Mouse (Mus musculus): Measurements from ENCODE around the gene Rnd3. TPM values are rescaled to one million over a fixed set of nuclear protein-coding genes. Genes with fewer than 3 reads are reported as not detected.

The Rnd3 gene
- polyA plus RNA-seq, 1 experiment, result 1.3 TPM

GRCm38 (mm10) chr2:51128090-51128489, 20.8 kb downstream of the Rnd3 start:
- Histone ChIP-seq H3K27me3 (ENCODE audit: control insufficient read depth, insufficient read depth, low read length) (no peaks in the 10 kb centered on the region), H3K4me1 (ENCODE audit: control insufficient read depth, insufficient read depth, low read length) (no peaks in the 10 kb centered on the region; the same call in 1 of the 2 replicates), H3K36me3 (ENCODE audit: control insufficient read depth, insufficient read depth, low read length) (no peaks in the 10 kb centered on the region), H3K4me3 (ENCODE audit: control insufficient read depth, low read depth, low read length) (no peak overlapping the region), H3K27ac (ENCODE audit: control insufficient read depth, insufficient read depth, low read depth, low read length) (no peak overlapping the region)
- TF ChIP-seq POLR2A (IDR thresholded peaks at IDR 0.05; ENCODE audit: control insufficient read depth, low read depth, low read length), result no peak

GRCm38 (mm10) chr2:51110271-51110670, 38.6 kb downstream of the Rnd3 start:
- Histone ChIP-seq H3K4me1 (ENCODE audit: control insufficient read depth, insufficient read depth, low read length) (no peaks in the 10 kb centered on the region), H3K27ac (ENCODE audit: control insufficient read depth, insufficient read depth, low read depth, low read length) (no peak overlapping the region), H3K4me3 (ENCODE audit: control insufficient read depth, low read depth, low read length) (no peak overlapping the region), H3K27me3 (ENCODE audit: control insufficient read depth, insufficient read depth, low read length) (no peaks in the 10 kb centered on the region), H3K36me3 (ENCODE audit: control insufficient read depth, insufficient read depth, low read length) (no peaks in the 10 kb centered on the region)
- TF ChIP-seq POLR2A (IDR thresholded peaks at IDR 0.05; ENCODE audit: control insufficient read depth, low read depth, low read length), result no peak
- no peak for TF ChIP-seq CTCF (IDR thresholded peaks at IDR 0.05; ENCODE audit: control insufficient read depth, insufficient read depth, insufficient replicate concordance, low read depth, low read length)

GRCm38 (mm10) chr2:51108631-51109030, 40.3 kb downstream of the Rnd3 start:
- no peaks in the 10 kb centered on the region for H3K4me1 ChIP-seq (ENCODE audit: control insufficient read depth, insufficient read depth, low read length)
- no peak overlapping the region for H3K4me3 ChIP-seq (ENCODE audit: control insufficient read depth, low read depth, low read length)
- H3K36me3 ChIP-seq (ENCODE audit: control insufficient read depth, insufficient read depth, low read length), result no peaks in the 10 kb centered on the region
- H3K27ac ChIP-seq (ENCODE audit: control insufficient read depth, insufficient read depth, low read depth, low read length), result no peak overlapping the region
- H3K27me3 ChIP-seq (ENCODE audit: control insufficient read depth, insufficient read depth, low read length), result no peaks in the 10 kb centered on the region
- no peak for TF ChIP-seq POLR2A (IDR thresholded peaks at IDR 0.05; ENCODE audit: control insufficient read depth, low read depth, low read length)
- TF ChIP-seq CTCF (IDR thresholded peaks at IDR 0.05; ENCODE audit: control insufficient read depth, insufficient read depth, insufficient replicate concordance, low read depth, low read length), result no peak

GRCm38 (mm10) chr2:51101187-51101586, 47.7 kb downstream of the Rnd3 start:
- H3K4me3 ChIP-seq (ENCODE audit: control insufficient read depth, low read depth, low read length), result no peak overlapping the region
- no peaks in the 10 kb centered on the region for H3K36me3 ChIP-seq (ENCODE audit: control insufficient read depth, insufficient read depth, low read length)
- H3K4me1 ChIP-seq (ENCODE audit: control insufficient read depth, insufficient read depth, low read length), result no peaks in the 10 kb centered on the region
- no peak overlapping the region for H3K27ac ChIP-seq (ENCODE audit: control insufficient read depth, insufficient read depth, low read depth, low read length)
- TF ChIP-seq CTCF (IDR thresholded peaks at IDR 0.05; ENCODE audit: control insufficient read depth, insufficient read depth, insufficient replicate concordance, low read depth, low read length), result no peak
- no peak for TF ChIP-seq POLR2A (IDR thresholded peaks at IDR 0.05; ENCODE audit: control insufficient read depth, low read depth, low read length)
- no peaks in the 10 kb centered on the region for H3K27me3 ChIP-seq (ENCODE audit: control insufficient read depth, insufficient read depth, low read length)

GRCm38 (mm10) chr2:51099987-51100386, 48.9 kb downstream of the Rnd3 start:
- H3K4me1 ChIP-seq (ENCODE audit: control insufficient read depth, insufficient read depth, low read length), result no peaks in the 10 kb centered on the region
- H3K27me3 ChIP-seq (ENCODE audit: control insufficient read depth, insufficient read depth, low read length), result no peaks in the 10 kb centered on the region
- no peak overlapping the region for H3K27ac ChIP-seq (ENCODE audit: control insufficient read depth, insufficient read depth, low read depth, low read length)
- TF ChIP-seq POLR2A (IDR thresholded peaks at IDR 0.05; ENCODE audit: control insufficient read depth, low read depth, low read length) (no peak), CTCF (IDR thresholded peaks at IDR 0.05; ENCODE audit: control insufficient read depth, insufficient read depth, insufficient replicate concordance, low read depth, low read length) (no peak)
- no peak overlapping the region for H3K4me3 ChIP-seq (ENCODE audit: control insufficient read depth, low read depth, low read length)
- no peaks in the 10 kb centered on the region for H3K36me3 ChIP-seq (ENCODE audit: control insufficient read depth, insufficient read depth, low read length)

- no peaks in the 10 kb centered on the region for H3K36me3 ChIP-seq (ENCODE audit: control insufficient read depth, insufficient read depth, low read length)
- H3K27ac ChIP-seq (ENCODE audit: control insufficient read depth, insufficient read depth, low read depth, low read length), result no peak overlapping the region
- TF ChIP-seq POLR2A (IDR thresholded peaks at IDR 0.05; ENCODE audit: control insufficient read depth, low read depth, low read length) (no peak), CTCF (IDR thresholded peaks at IDR 0.05; ENCODE audit: control insufficient read depth, insufficient read depth, insufficient replicate concordance, low read depth, low read length) (no peak)
- H3K4me3 ChIP-seq (ENCODE audit: control insufficient read depth, low read depth, low read length), result no peak overlapping the region
- H3K4me1 ChIP-seq (ENCODE audit: control insufficient read depth, insufficient read depth, low read length), result no peaks in the 10 kb centered on the region
- no peaks in the 10 kb centered on the region for H3K27me3 ChIP-seq (ENCODE audit: control insufficient read depth, insufficient read depth, low read length)
Observed at GRCm38 (mm10) chr2:51099240-51099639, 49.7 kb downstream of the Rnd3 start.

GRCm38 (mm10) chr2:51090688-51091087, 58.2 kb downstream of the Rnd3 start:
- Histone ChIP-seq H3K27ac (ENCODE audit: control insufficient read depth, insufficient read depth, low read depth, low read length) (no peak overlapping the region), H3K27me3 (ENCODE audit: control insufficient read depth, insufficient read depth, low read length) (no peaks in the 10 kb centered on the region), H3K36me3 (ENCODE audit: control insufficient read depth, insufficient read depth, low read length) (no peaks in the 10 kb centered on the region), H3K4me3 (ENCODE audit: control insufficient read depth, low read depth, low read length) (no peak overlapping the region), H3K4me1 (ENCODE audit: control insufficient read depth, insufficient read depth, low read length) (no peaks in the 10 kb centered on the region)
- TF ChIP-seq CTCF (IDR thresholded peaks at IDR 0.05; ENCODE audit: control insufficient read depth, insufficient read depth, insufficient replicate concordance, low read depth, low read length) (no peak), POLR2A (IDR thresholded peaks at IDR 0.05; ENCODE audit: control insufficient read depth, low read depth, low read length) (no peak)

- Histone ChIP-seq H3K4me3 (ENCODE audit: control insufficient read depth, low read depth, low read length) (no peak overlapping the region), H3K27me3 (ENCODE audit: control insufficient read depth, insufficient read depth, low read length) (no peaks in the 10 kb centered on the region), H3K4me1 (ENCODE audit: control insufficient read depth, insufficient read depth, low read length) (no peaks in the 10 kb centered on the region), H3K36me3 (ENCODE audit: control insufficient read depth, insufficient read depth, low read length) (no peaks in the 10 kb centered on the region), H3K27ac (ENCODE audit: control insufficient read depth, insufficient read depth, low read depth, low read length) (no peak overlapping the region)
- no peak for TF ChIP-seq POLR2A (IDR thresholded peaks at IDR 0.05; ENCODE audit: control insufficient read depth, low read depth, low read length)
- TF ChIP-seq CTCF (IDR thresholded peaks at IDR 0.05; ENCODE audit: control insufficient read depth, insufficient read depth, insufficient replicate concordance, low read depth, low read length), result no peak
Observed at GRCm38 (mm10) chr2:51090049-51090448, 58.9 kb downstream of the Rnd3 start.

Measured in testis, adult 2 months (tissue).